Mouse (Mus musculus) skeletal muscle tissue, adult 2 months (tissue): ENCODE results near the gene Ccdc88a.
A peak's percentile ranks its signal among the peaks of the same experiment; 100 is the strongest.
"Not testable (repeated sequence)": the region's sequence is repeated elsewhere in the genome, so short reads cannot be mapped to it uniquely, and the experiment has no call there.

ENCODE experiments used
- DNase-seq: peaks from one replicate; pipeline ENCODE4 v3.0.0-alpha.2; 2012; ENCODE audit warnings: low read depth, low spot score

Gene Ccdc88a

GRCm38 (mm10) chr11:29448741-29449140 is 75.3 kb downstream of the Ccdc88a start:
- no peak for DNase-seq

- no peak for DNase-seq
These were observed 101.2 kb downstream of the Ccdc88a start for GRCm38 (mm10) chr11:29474676-29475075.

DNA sequence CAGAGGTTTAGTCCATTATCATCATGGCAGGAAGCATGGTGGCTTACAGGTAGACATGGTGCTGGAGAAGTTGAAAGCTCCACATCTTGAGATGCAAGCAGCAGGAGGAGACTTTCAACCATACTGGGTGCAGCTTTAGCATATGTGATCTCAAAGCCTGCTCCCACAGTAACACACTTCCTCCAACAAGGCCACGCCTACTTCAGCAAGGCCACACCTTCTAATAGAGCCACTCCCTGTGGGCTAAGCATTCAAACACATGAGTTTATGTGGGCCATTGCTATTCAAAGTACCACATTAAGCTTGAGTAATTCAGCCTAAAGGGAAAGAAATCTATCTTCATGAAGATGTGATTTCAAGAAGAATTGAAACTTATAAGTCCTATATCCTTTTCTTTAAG is 119.7 kb downstream of the Ccdc88a start:
- DNase-seq, result no peak

DNA sequence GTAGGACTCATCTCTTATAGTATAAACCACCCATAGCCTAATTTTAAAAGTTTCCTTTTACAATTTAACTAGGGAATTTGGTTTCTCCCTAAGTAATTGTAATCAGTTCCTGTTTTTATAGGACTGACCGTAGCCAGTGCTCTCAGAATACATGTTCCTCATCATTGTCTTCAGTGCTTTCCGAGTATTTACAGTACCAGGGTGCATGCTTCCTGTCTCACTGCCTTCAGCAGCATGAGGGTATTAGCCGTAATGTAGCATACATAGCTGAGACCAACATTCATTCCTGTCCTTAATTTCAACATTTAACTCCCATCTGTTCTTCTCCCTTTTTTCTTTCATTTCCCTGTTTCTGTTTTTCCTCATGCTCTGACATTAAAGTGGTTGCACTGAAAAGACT is 123.5 kb downstream of the Ccdc88a start:
- DNase-seq, result no peak

DNA sequence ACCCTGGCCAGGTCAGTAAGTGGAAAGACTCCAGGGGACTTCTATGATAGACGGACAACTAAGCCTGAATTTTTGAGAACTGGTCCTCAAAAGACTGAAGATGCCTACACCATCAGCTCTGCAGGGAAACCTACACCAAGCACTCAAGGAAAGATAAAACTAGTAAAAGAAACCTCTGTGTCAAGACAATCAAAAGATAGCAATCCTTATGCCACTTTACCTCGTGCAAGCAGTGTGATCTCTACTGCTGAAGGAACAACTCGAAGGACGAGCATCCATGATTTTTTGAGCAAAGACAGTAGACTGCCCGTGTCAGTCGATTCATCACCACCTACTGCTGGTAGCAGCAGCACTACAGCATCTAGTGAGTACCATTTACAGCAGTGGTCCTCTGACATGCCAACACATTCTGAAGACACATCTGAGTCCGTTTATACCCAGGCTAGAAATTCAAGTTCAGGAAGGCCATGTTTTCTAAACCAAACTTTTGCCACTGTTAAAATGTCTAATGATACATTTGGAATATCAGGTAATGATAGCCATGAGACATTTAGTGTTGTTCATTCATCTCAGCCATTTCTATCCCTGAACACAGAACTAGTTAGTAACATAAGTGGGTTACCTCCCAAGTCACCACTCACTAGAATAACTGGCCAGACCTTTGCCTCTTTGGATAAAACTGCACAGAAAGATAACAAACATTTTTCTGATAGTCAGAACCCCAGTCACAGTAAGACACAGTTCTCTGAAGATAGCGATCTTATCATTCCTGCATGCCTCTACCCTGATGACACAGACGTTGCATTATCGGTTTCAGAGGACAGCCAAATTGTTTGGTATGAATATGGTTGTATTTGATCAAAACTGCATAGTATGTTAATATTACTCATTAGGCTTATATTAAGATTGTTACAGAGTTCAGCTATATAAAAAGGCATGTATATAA is 130.8 kb downstream of the Ccdc88a start:
- DNase-seq, result no peak

- DNase-seq, result no peak
These were observed 131.6 kb downstream of the Ccdc88a start for GRCm38 (mm10) chr11:29504899-29505625.

- DNase-seq, result no peak
These were observed 136.0 kb downstream of the Ccdc88a start for GRCm38 (mm10) chr11:29509421-29509820.

GRCm38 (mm10) chr11:29512818-29513535 is 139.5 kb downstream of the Ccdc88a start:
- no peak for DNase-seq

- no peak for DNase-seq
These were observed 140.8 kb downstream of the Ccdc88a start for GRCm38 (mm10) chr11:29514325-29514681.

GRCm38 (mm10) chr11:29514682-29515412 is 141.4 kb downstream of the Ccdc88a start, which contains the start of gene Prorsd1:
TSS of gene Prorsd1 (minus strand) at chr11:29515033.
- peak; percentile 80 for DNase-seq

DNA sequence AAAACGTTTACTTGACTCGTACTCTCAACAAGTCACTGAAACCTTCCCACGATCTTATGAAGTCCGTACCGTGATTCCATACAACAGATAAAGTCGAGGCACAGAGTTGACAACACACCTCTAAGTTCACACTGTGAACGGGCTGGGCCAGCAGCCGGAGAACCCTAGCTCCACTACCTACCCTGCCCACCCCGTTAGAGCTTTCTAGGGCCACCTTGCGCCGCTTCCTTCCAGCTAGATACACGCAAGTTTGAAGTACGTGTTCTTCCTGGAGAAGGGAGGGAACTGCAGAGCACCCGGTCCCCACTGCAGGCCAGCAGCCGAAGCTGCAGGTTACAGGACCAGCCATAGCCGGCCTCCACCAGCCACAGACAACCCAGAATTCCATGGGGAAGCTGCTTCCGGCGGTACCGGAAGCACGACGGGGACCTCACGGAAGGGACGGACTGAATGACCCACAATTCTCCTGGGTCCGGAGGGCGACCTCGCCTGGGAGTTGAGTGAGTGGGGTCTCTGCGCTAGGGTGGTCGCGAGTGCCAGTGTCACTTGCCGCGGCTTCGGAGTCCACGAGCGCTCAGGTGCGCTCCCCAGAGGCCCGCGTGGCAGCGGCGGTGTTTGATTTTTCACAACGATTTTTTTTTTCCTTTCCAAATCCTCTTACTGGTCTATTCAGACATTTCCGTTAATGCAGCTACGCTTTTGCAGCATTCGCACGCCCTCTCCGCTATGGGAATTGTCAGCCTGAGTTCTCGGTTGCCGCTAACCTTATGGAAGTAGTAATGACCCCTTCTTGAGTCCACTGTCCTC is 152.7 kb downstream of the Ccdc88a start, which contains the start of gene Mtif2:
Mtif2 (plus strand) TSS at position 421 of the 807 bp plus-strand sequence.
- peak; percentile 68 for DNase-seq

GRCm38 (mm10) chr11:29538201-29538600 is 164.7 kb downstream of the Ccdc88a start:
- no peak for DNase-seq

- no peak for DNase-seq
These were observed 170.9 kb downstream of the Ccdc88a start for GRCm38 (mm10) chr11:29544225-29544945.

- not testable (repeated sequence) for DNase-seq
These were observed 171.8 kb downstream of the Ccdc88a start for GRCm38 (mm10) chr11:29545150-29545752.

DNA sequence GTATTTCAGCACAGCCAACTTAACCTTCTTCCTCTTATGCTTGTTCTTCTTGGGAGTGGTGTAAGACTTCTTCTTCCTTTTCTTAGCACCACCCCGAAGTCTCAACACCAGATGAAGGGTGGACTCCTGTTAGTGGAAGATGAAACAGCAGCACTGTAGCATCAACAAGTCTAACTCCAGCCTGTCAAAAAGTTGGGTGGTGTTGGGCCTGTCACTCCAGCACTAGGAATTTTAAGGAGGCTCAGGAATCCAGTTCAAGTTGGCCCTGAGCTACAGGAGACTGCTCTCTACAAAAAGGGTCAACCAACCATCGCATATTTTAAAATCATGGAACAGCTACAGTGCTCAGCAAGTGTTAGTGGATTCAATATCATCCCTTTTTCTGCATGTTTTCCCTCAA is 172.8 kb downstream of the Ccdc88a start:
- not testable (repeated sequence) for DNase-seq

DNA sequence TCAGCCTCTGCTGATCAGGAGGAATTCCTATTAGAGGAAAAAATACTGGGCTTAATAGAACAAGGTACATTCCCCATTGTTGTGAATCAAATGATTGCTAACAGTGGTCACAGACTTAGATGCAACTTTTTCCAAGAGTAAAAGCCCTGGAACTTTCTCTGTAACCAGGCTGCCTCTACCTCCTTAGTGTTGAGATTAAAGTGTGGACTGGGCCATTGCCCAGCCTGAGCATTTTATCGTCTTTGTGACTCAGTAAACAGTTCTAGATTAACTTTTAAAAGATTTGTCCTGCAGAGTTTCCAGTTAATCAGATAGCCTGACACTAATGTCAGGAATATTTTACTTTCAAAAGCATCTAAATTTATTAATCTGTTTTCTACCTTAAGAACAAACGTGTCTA is 173.3 kb downstream of the Ccdc88a start:
- DNase-seq, result no peak

- DNase-seq, result no peak
These were observed 173.8 kb downstream of the Ccdc88a start for GRCm38 (mm10) chr11:29547249-29547751.

DNA sequence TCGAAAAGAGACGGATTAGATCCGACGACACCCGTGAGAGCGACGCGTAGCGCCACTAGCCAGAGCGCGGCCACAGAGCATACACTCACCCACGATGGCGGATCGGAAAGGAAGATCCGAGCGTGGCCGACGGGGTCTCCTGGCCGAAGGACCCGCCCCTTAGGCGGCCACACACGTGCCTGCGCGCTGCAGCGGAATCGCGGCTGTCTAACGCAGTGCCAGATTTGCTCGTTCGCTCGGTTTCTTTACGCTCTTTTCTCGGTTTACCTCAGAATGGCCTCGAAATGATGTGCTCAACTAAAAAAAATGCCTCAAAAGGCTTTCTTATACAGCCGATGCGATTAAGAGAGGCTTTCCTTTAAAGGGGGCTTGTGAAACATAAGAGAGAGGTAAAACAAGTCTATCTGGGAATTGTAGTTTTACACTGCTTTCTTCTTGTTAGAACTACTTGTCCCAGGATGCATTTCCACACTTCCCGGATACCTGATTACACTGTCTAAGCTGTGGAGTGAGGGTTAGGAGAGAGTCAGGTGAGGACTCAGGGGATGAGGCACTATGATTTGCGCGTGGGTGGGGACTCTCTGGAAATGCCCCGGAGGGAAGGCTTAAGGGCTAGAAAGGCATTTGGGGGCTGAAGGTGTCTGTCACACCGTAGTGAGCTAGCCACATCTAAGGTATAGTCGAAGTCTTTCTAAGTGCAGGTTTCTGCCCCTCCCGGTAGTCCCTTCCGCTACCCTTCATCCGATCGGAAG is 174.5 kb downstream of the Ccdc88a start, which contains the start of the genes Clhc1 and Rps27a:
Clhc1 (plus strand) TSS at position 199 of the 752 bp plus-strand sequence.
Rps27a (minus strand) TSS at position 358 of the 752 bp plus-strand sequence.
- DNase-seq, result peak; percentile 83
